Mouse (Mus musculus) cortical plate, adult 2 months (tissue): ENCODE measurements at regions not wholly inside any gene's neighbourhood (a gene's known extent, or its start where the extent isn't known, plus 50 kb on each side); places are given as distances from the start of the nearest gene placed in this dataset.

Source experiments
- CTCF ChIP-seq: fragments of 200-500 bp; IDR thresholded peaks from 2 replicates; pipeline ENCODE4 v1.5.1; 2011; ENCODE audit warnings: mild to moderate bottlenecking, control low read depth, low read length; ENCODE audit not compliant: insufficient read depth; ENCODE audit errors: extremely low read depth
- POLR2A ChIP-seq: fragments of 200-500 bp; IDR thresholded peaks from 2 replicates; pipeline ENCODE4 v1.6.1; 2011; ENCODE audit warnings: mild to moderate bottlenecking, low read length, control low read depth; ENCODE audit not compliant: insufficient read depth; ENCODE audit errors: extremely low read depth

- TF ChIP-seq CTCF = no peak
- TF ChIP-seq POLR2A = no peak
Observed at GRCm38 (mm10) chr6:22506871-22507270, 150.8 kb upstream of the Fam3c start.
